In genomic region chr17:29874082-29874679, GRCm38 (mm10) we compare ENCODE assay signal across 8 mouse cellular contexts.
DNase-seq lines count a peak whose midpoint lies in the region; ATAC-seq and TF ChIP-seq lines count a peak whose summit lies in the region.

No protein-coding gene starts in this region.

- H3K27me3 ChIP-seq in heart, embryonic 10.5 days (ENCODE audit: insufficient read depth, poor library complexity, severe bottlenecking) = peaks cover 55% of the 10 kb centered on the region
- no peaks in the 10 kb centered on the region for H3K27me3 ChIP-seq in intestine, embryonic 14.5 days (replicated peaks; ENCODE audit: control insufficient read depth, insufficient read depth, low read length)
- H3K27me3 ChIP-seq in midbrain, embryonic 13.5 days = no peaks in the 10 kb centered on the region

- WGBS in heart, embryonic 10.5 days = 9% methylated on average over 26 of the region's 27 CpGs
- 22% methylated on average over 19 of the region's 27 CpGs for WGBS in intestine, embryonic 14.5 days
- WGBS in midbrain, embryonic 13.5 days = 12% methylated on average over 27 of the region's 27 CpGs

- no peak for TF ChIP-seq CTCF in cortical plate, adult 2 months (IDR thresholded peaks at IDR 0.05; ENCODE audit: extremely low read depth, insufficient read depth, low read length)

- DNase-seq in heart, embryonic 10.5 days (ENCODE audit: low spot score) = no peak
- no peak for DNase-seq in heart, adult 11 months
- DNase-seq in intestine, embryonic 14.5 days (ENCODE audit: low spot score) = no peak
- no peak for DNase-seq in spleen, postnatal 14 days (ENCODE audit: low spot score in 2 of 2)
- DNase-seq in right cerebral cortex, adult 2 months (ENCODE audit: low spot score in 2 of 2) = no peak
- DNase-seq in left cerebral cortex, adult 9 months (ENCODE audit: low spot score in 2 of 2) = no peak

- H3K4me3 ChIP-seq in heart, embryonic 10.5 days = peak overlapping the region; percentile 23
- H3K4me3 ChIP-seq in cortical plate, adult 2 months (ENCODE audit: insufficient read depth, low read length) = no peak overlapping the region
- no peak overlapping the region for H3K4me3 ChIP-seq in intestine, embryonic 14.5 days (ENCODE audit: low read depth, low read length)
- H3K4me3 ChIP-seq in midbrain, embryonic 13.5 days (replicated peaks) = no peak overlapping the region

- 0 out of 2 replicates have a peak, but pooled peaks have one; percentile 38 for ATAC-seq in intestine, embryonic 14.5 days (replicated peaks; ENCODE audit: low FRiP score, low TSS enrichment, low read depth)
- peak; percentile 62 for ATAC-seq in midbrain, embryonic 13.5 days

- no peaks in the 10 kb centered on the region for H3K9me3 ChIP-seq in heart, embryonic 10.5 days
- H3K9me3 ChIP-seq in intestine, embryonic 14.5 days (ENCODE audit: control insufficient read depth, low read length) = no peaks in the 10 kb centered on the region
- H3K9me3 ChIP-seq in midbrain, embryonic 13.5 days = no peaks in the 10 kb centered on the region

- H3K27ac ChIP-seq in heart, embryonic 10.5 days = peak overlapping the region; percentile 7
- H3K27ac ChIP-seq in cortical plate, adult 2 months (ENCODE audit: insufficient read depth, low read length) = peak overlapping the region; percentile 75
- H3K27ac ChIP-seq in intestine, embryonic 14.5 days (ENCODE audit: low read depth) = no peak overlapping the region
- H3K27ac ChIP-seq in midbrain, embryonic 13.5 days = peak overlapping the region; percentile 87

- no peak overlapping the region for H3K9ac ChIP-seq in intestine, embryonic 14.5 days (ENCODE audit: low read length)
- peak overlapping the region; percentile 32; the same call in 1 of the 2 replicates for H3K9ac ChIP-seq in midbrain, embryonic 13.5 days (replicated peaks)

- H3K4me1 ChIP-seq in heart, embryonic 10.5 days = peaks cover 25% of the 10 kb centered on the region
- H3K4me1 ChIP-seq in cortical plate, adult 2 months (ENCODE audit: control insufficient read depth, insufficient read depth, low read length) = no peaks in the 10 kb centered on the region
- no peaks in the 10 kb centered on the region; the same call in 1 of the 2 replicates for H3K4me1 ChIP-seq in intestine, embryonic 14.5 days (replicated peaks; ENCODE audit: control insufficient read depth, insufficient read depth, low read length)
- H3K4me1 ChIP-seq in midbrain, embryonic 13.5 days (replicated peaks) = peaks cover 53% of the 10 kb centered on the region

- H3K4me2 ChIP-seq in intestine, embryonic 14.5 days (ENCODE audit: low read length) = no peak overlapping the region
- peak overlapping the region; percentile 28 for H3K4me2 ChIP-seq in midbrain, embryonic 13.5 days (replicated peaks)

- TF ChIP-seq POLR2A in cortical plate, adult 2 months (IDR thresholded peaks at IDR 0.05; ENCODE audit: extremely low read depth, insufficient read depth, low read length) = no peak

- no peaks in the 10 kb centered on the region for H3K36me3 ChIP-seq in heart, embryonic 10.5 days
- no peaks in the 10 kb centered on the region for H3K36me3 ChIP-seq in intestine, embryonic 14.5 days (ENCODE audit: control insufficient read depth, insufficient read depth, low read length)
- no peaks in the 10 kb centered on the region for H3K36me3 ChIP-seq in midbrain, embryonic 13.5 days
